Mouse (Mus musculus) CD4-positive helper T cell, adult 2 months (primary cell): Measurements from ENCODE around the gene Olfr250.
"Not testable (repeated sequence)": the region's sequence is repeated elsewhere in the genome, so short reads cannot be mapped to it uniquely, and the experiment has no call there.

ENCODE experiments used
- DNase-seq: peaks from one replicate; pipeline ENCODE4 v3.0.0-alpha.2; 2012; ENCODE audit warnings: low read depth, missing footprints, low spot score

Olfr250 gene

DNA sequence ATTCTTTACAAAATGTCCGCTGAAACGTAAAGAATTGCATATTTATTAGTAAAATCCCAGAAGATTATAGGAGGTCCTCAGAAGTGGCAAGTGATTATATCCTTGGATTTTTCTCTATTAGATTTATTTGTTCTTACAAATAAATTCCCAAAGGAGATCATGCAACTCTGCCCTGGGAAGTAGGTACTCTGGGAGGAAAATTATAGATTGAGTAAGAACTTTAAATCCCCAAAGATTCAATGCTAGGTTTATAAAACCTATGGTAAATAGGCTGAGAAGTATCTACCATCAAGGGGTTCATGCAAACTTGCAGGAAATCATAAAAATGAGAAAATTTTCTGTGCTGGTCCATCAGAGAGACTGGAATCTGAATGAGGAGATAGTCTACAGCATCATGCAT, at the start of gene Olfr250:
TSS of gene Olfr250 (plus strand) at position 301 of the 400 bp plus-strand sequence.
- no peak for DNase-seq

DNA sequence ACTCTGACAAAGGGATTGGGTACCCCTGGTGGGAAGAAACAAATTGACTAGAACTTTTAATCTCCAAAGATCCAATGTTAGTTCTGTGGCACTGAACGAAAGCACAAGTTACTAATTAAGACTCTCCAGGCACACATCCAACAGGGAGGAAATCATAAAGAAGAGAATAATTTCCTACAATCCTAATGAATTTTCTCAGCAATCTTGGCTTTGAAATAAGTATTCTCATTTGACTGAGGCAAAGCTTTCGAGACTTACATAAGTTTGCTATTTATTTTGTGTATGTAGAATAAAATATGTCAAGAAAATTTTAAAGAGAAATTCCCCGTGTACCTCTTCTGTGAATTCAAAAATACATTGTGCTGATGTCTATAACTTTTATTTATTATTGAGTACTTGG, 37.9 kb upstream of the Olfr250 start, which contains the start of gene Olfr25:
TSS of gene Olfr25 (plus strand) at position 301 of the 400 bp plus-strand sequence.
- no peak for DNase-seq

DNA sequence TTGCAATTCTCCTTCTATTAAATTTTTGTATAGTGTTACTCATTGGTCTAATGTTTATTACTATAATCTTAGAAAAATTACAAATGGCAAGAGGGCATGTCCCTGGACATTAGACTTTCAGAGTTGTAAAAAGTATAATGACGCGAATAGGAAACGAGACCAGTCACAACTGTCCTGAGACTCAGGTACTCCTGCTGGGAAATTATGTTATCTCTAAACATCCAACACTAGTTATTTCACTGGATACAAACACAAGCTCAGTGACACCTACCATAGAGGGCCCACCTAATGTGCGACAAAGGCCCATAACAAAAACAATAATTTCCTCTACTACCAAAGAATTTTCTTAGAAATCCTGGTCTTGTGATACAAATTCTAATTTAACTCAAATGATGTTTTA, 18.6 kb upstream of the Olfr250 start, which contains the start of gene Olfr898:
TSS of gene Olfr898 (plus strand) at position 301 of the 400 bp plus-strand sequence.
- no peak for DNase-seq

DNA sequence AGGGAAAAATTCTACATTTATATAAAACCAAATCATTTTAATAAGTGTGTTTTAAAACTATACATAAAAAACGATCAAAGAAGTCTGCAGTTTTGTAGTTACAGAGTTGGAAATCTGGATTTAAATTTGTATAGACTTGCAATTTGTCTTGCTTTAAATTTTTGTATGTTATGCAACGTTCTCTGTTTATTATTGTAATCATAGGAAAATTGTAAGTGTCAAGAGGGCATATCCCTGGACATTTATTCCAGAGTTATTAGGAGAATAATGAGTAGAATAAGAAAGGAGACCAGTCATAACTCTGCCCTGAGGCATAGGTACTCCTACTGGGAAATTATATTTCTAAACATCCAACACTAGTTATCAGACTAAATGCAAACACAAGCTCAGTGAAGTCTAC, 10.1 kb downstream of the Olfr250 start, which contains the start of gene Olfr251:
TSS of gene Olfr251 (plus strand) at position 301 of the 400 bp plus-strand sequence.
- DNase-seq, result no peak

DNA sequence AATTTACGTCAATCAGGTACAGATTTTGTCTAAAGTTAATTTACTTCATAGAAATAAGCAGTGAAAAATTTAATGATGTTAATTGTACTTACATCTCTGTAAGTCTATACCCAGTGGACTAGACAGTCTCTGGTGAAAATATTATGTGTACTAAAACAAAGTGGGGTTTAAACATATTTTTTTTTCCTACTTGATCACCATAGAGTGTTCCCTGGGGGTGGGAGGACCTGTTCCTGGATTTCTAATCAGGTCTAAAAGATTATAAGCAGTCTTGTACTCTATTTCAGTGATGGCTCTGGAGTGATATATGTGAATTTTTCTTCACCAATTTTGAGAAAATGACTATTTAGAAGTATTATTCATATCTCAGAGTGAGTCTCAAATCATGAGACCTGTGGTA, 34.7 kb downstream of the Olfr250 start, which contains the start of gene Olfr147:
TSS of gene Olfr147 (plus strand) at position 301 of the 400 bp plus-strand sequence.
- no peak for DNase-seq

DNA sequence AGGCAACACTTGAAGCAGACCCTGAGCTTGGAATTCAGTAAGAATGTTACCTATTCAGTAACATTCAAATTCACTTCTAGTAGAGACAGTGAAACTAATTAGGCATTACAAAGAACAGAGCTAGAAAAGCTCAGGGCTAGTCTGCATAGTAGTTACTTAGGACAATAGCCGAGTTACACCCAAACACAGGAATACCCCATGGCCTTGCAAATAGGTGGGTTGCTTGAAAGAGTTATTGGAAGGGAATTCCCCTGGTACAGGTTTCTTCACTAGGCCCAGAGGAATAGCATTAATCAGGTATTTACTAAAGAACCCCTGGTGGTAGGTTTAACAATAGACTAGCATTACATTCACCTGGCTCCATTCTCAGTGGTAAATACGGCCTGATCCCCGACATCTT, 40.8 kb downstream of the Olfr250 start:
- not testable (repeated sequence) for DNase-seq

DNA sequence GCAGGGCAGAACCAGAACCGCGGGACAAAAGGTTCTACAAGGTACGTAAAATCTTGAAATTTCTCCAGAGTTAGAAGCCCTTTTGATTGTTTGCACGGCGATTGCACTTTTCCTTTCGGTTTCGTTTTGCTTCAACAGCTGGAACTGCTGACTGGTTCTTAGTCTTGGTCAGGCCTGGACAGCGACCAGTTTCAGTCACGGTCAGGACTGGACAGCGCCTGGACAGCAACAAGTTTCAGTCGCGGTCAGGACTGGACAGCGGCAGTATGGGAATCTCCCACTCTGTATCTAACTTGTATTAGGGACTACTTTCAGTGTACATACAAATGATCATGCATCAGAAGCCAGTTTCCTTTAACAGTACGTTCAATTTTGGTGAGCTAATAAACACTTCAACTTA, 46.8 kb downstream of the Olfr250 start:
- not testable (repeated sequence) for DNase-seq
